Mouse (Mus musculus) heart, adult 2 months (tissue): ENCODE results near the gene Rgs3.
A peak's percentile ranks its signal among the peaks of the same experiment; 100 is the strongest.

Source experiments
- EP300 ChIP-seq: fragments of 200-500 bp; IDR thresholded peaks from 2 replicates; pipeline ENCODE4 v1.6.1; 2011; ENCODE audit warnings: low read depth, low read length, control low read depth; ENCODE audit not compliant: insufficient read depth
- POLR2A ChIP-seq: fragments of 200-500 bp; IDR thresholded peaks from 2 replicates; pipeline ENCODE4 v1.6.1; 2011; ENCODE audit warnings: mild to moderate bottlenecking, low read depth, low read length, control low read depth; ENCODE audit not compliant: insufficient read depth

- TF ChIP-seq EP300 (0 out of 2 replicates have a peak, but pooled peaks have one; percentile 37), POLR2A (no peak)
Measured at GRCm38 (mm10) chr4:62596051-62596450, 36.4 kb downstream of the Rgs3 start.
